Mouse (Mus musculus): ENCODE results near the gene Ndufa6.

DNA sequence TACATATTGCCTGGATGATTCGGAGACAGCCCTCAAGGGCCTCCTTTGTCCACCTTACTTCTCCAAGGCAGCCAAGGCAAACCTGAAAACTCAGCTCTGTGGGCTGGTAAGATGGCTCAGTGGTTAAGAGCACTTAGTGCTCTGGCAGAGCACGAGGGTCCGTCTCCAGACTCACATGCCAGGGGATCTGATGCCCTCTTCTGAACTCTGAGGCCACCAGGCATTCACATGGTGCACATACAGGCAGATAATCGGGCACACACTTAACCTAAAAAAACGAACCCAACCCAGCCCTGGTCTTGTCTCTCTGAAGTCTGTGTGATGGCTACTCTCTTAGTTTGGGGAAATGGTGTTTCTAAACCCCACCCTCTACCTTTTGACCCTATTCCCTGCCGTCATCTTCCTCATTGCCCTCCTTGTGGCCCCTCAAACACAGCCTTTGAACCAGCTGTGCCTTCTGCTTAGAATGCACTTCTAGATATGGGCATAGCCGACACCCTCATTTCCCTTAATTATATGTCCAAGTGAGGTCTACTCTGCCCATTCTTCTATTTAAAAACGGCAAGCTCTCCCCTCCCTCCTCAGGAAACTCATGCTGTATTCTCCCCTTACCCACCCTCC is 14.4 kb downstream of the Ndufa6 start:
- no peak; a peak in 1 of 4 replicates for TF ChIP-seq POLR2A (IDR thresholded peaks at IDR 0.05; ENCODE audit: control insufficient read depth in 1 of 2, insufficient read depth in 1 of 2, low read depth in 1 of 2, low read length in 2 of 2, poor library complexity in 1 of 2)
- no peak for TF ChIP-seq CTCF (IDR thresholded peaks at IDR 0.05 in 2 of 3, conservative IDR thresholded peaks at IDR 0.05 in 1 of 3; ENCODE audit: control insufficient read depth in 1 of 3, insufficient read depth in 1 of 3, low read depth in 2 of 3, low read length in 3 of 3, poor library complexity in 1 of 3, severe bottlenecking in 1 of 3)
- TF ChIP-seq MAX (IDR thresholded peaks at IDR 0.05; ENCODE audit: low read length), result no peak
- no peak for TF ChIP-seq UBTF (IDR thresholded peaks at IDR 0.05; ENCODE audit: borderline replicate concordance, insufficient read depth, low read depth, low read length)
